Mouse (Mus musculus) thymus, postnatal 25 days (tissue): ENCODE results near the gene Bmpr1a.
A peak's percentile ranks its signal among the peaks of the same experiment; 100 is the strongest.

ENCODE experiments used
- DNase-seq: peaks from one replicate; pipeline ENCODE4 v3.0.0; 2022

The Bmpr1a gene

DNA sequence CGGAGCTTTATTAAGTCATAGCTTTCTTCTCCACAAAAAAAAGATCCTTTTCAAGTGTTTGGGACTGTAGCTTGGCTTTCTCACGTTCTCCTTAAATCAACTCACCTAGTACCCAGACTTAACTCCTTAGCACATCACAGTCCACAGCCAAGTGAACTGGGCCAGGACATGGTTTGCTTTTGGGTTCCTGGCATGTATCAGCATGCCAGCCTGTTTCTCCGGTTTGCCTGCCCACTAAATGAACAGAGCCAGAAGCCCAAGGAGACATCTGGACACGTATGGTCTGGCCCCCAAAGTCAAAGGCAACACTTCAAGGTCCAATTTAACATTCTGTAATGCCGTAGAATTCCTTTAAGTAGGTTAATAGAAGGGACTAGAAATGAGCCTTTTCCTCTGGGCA lies 1.2 kb upstream of the Bmpr1a start:
- no peak for DNase-seq

DNA sequence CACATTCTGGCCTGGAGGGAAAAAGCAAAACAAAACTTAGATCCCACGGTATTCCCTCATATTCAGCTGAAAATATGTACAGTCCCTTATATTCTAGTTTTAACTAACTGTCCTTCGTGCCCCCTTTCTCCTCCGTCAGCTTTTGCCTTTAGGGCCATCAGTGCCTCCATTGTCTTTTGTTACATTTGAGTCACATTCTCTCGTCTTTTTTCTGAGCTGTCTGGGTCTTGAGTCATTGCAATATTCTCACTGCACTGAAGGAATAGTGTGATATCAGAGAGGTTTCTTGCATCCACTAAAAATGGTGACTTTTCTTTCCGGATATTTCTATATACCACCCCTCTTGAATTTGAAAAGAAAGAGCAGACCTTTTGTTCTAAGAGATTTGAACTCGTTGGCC lies 618 bp upstream of the Bmpr1a start:
- no peak for DNase-seq

DNA sequence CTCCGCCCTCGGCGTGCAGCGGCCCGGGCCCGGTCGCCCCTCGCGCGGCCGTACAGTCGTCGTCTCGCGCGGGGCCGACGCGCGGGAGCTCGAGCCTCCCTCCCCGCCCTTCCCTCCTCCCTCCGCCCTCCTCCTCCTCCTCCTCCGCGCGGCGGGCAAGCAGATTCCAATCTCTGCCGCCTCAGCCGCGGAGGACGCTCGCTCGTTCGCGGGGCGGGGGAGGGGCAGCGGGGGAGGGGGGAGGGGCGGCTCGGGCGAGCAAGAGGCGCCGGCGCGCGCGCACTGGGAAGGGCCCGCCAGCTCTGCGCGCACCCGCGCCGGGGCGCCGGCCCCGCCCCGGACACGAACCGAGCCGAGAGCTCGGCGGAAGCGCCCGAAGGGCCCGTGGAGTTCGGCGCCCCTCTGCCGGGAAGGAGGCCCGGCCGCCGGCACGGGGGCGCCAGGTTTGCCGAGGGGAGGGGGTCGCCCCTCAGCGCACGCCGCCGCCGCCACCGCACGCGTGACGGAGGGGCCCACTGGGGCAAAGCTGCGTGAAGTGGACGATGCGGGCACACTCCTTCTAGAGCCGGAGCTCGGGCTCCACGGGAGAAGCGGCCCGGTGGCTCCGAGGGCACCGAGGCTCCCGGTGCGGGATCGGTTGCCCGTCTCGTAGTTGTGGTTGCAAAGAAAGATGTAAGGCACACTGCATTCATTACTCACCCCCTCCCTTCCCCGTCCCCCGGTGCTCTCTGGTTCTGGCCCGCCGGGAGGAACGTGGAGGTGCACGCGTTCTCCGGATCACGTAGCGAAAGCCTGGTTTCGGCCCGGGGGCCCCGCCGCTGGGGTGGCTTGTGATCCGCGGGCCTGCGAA lies 441 bp downstream of the Bmpr1a start:
- DNase-seq, result peak; percentile 82

DNA sequence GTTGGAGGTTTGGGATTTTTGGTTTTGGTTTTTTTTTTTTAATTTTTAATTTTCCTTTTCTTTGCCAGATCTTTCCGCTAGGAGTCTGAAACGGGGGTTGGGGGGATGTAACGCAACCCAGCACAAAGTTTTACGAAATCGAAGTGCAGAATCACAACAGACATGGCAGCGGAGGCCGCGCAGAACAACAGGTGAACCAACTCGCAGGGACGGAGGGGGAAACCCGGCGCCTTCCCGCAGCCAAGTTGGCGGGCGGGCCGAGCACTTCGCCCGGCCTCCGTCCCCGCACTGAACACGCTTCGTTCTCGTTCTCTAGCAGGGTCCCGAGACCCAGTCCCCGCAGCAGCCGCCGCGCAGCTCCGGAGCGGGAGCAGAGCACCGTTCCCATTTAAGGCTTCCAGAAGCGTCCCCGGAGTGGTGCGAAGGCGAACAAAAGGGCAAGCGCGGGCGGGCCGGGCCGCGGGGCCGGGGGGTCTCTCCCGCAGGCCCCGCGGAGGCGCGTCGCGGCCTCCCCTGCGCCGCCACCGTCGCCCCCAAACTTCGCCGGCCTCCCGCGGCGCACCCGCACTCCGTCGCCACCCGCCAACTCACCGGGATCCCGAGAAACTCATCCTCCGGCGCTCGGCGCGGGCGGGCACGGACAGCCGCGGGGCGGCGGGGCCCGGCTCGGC lies 1.2 kb downstream of the Bmpr1a start:
- DNase-seq, result peak; percentile 40

DNA sequence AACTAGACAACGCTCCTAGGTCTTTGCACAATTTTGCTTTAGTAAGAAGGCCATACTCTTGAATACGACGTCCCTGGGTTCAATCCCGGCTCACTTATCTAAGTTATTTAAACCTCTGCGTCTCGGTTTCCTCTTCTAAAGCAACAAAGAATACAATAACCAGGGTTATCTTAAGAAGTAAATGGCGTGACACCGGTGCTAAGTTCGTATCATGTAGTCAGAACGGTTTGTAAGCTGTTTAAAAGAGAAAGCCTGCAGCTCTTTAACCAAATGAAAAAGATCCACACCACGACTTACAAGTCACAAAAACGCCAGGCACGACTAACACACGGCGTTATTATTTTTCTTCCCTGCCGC lies 1.7 kb downstream of the Bmpr1a start:
- DNase-seq, result peak; percentile 9

DNA sequence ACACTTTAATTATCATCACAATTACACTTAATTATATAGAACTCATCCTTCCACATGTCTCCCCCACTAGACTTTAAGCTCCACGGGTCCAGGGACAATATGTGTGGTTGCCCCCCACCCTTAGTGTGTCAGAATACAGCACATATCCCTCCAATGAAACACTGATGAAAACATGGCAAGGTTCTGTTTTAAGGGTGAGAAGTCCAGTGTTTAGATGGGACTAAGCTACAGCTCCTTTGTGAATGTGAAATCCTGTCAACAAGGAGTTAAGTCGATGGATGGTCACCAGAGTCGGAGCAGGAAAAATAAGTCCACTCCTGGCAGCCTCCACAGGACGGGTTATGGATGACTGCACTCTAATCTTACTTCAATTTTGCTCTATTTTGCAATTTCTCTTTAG lies 2.8 kb downstream of the Bmpr1a start:
- DNase-seq, result no peak

DNA sequence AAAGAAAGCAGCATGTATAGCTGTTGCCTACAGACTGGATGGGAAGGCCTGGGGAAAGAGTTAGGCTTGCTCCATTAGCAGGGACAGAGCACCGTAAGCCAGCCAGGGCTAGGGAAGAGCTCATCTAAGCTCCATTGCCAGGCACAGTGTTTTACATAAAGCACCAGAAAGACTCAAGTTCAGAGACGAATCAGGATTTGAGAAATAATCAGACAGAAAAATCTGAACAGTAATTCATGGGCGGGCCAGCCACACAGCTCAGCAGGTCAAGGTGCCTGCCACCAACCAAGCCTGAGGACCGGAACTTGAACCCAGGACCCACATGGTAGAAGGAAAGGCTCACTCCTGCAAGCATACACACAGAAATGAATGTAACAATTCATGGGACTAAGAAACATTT lies 3.5 kb downstream of the Bmpr1a start:
- DNase-seq, result no peak

DNA sequence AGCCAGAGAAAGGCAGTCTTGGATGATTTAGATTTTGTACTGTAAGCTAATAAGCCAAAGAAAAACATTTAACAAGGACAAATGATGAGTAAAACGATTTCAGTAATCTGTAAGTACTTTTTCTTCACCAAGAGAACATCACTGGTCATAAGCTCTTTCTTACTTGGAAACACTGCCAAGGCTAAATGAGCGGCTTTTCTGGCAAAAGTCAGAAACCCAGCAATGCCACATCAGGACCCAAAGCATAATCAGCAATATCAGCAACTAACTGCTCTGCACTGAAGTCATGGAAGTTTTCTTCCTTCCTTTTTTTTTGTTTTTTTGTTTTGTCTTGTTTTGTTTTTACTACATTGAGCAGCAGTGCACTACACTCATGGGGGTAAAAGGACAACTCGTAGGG lies 5.8 kb downstream of the Bmpr1a start:
- DNase-seq, result no peak

DNA sequence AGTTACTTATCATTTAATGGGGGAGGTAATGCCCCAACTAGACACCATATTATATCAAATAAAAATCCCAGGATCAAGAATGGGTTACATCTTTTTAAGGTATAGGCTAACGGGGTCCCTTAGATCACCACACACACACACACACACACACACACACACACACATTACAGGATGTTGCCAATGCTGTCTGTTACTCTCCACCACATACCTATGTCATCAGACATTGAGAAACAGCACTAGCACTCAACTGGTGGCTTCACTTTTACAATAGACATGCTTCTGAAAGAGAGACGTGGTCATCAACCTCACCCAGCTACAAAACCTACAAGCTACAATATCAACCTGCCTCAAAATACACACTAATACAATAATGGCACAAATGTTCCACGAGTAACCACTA lies 9.5 kb downstream of the Bmpr1a start:
- DNase-seq, result no peak

DNA sequence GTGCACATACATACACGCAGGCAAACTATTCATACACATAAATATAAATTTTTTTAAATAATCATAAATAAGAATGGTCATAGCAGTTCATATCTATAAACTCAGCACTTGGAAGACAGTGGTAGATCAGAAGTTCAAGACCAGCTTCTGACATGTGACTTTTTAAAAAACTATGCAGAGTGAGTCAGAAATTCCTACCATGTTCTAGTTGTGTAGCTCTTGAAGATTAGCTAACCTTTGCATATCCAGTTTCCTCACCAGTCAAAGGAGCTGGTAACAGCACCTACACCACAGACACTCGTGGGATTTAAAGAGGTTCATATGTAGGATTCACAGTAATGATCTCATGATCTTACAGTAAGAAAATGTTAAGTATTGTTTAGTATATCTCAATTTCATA lies 10.5 kb downstream of the Bmpr1a start:
- no peak for DNase-seq

DNA sequence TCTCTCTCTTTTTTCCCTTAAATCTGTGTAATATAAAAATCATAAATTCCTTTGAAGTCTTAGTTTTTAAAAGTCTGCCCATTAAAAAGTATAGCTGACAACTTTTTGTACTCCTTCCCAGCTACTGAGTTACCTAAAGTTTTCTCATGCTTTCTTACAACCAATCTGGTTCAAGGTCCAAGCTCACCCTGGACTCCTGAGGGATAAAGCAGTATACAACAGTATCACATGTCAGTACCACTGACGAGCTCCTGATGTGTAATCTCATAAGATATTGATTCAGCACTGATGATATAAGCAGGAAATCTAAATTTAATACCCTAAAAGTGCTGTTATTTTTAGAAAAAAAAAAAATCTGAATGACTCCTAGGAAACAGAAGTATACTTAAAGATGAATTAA lies 12.2 kb downstream of the Bmpr1a start:
- no peak for DNase-seq

DNA sequence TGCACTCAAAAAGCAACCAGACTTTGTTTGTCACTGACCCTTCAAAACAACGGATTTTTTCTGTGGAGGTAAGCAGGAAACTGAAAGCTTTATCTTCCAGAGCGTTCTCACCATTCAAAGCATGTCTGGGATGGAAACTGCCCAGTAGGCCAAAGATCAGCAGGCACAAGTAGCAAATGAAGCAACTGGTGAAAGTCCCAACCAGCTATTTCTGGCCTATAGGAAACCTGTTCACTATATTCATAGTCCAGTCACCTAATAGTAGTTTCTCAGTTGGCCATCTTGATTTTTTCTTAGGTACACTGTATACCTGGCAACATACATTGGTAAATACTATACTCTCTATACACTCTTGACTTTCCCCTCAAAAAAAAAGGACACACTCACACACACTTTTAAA lies 13.2 kb downstream of the Bmpr1a start:
- no peak for DNase-seq

DNA sequence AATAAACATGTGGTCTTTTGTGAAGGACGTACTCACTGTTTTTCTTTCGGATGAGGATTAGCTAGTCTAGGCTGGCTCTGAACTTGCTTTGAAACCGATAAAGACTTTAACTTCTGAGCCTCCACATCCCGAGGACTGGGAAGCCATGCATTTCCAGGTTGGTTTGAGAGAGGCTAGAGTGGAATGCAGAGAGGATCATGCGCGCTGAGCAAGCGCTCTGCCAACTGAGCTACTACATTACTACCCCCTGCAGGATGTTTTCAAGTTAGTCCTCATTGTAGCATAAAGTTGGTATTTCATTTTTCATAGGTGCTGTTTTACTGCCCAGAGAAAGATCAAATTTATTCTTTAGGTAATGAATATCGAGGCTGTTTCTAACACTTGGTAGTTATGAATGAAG lies 17.0 kb downstream of the Bmpr1a start:
- no peak for DNase-seq

DNA sequence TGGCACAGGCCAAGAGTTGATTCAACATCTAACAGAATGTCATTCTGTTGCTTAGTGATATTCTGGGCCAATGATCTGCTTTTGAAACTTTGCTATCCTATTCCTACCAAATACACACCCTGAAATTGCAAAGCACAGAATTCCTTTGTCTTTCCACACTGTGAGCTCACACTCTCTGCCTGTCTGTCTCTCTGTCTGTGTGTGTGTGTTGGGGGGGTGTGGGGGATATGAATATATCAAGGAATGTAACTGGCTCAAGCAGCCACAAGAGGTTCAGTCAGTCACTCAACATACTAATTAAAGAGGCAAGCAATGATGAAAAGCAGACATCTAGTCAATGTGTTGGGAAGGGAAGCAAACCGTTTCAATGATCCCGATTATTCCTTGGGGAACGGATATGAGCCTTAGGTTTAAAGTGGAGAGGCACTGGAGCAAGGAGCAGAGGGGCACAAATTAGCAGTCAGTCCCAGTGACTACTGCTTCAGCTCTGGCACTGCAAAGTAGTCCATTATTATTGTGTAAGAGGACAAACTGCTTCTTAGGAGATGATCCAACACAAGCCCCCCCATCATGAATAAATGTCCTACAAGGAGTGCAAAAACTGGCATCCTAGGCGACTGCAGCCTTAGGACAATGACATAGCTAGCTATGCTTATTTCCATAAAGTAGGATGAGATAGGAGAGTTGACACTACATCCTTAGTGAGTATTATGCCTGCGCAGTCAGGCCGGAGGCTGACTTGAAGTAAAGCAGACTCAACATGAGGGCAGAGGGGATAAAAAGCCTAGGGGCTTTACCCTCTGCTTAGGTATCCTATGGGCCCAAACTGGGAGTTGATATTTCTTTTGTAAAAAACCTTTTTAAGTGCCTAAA lies 19.4 kb downstream of the Bmpr1a start:
- DNase-seq, result no peak

DNA sequence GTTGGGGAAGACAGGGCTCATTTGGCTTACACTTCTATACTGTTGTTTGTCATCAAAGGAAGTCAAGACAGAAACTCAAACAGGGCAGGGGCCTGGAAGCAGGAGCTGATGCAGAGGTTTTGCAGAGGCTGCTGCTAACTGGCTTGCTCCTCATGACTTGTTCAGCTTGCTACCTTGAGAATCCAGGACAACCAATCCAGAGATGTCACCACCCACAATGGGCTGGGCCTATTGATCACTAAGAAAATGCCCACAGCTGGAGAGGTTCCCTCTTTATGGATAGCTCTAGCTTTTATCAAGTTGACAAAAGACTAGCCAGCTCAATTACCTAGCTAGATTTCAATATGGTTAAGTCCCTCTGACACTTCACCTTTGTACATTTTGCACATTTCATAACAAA lies 31.6 kb downstream of the Bmpr1a start:
- DNase-seq, result no peak

DNA sequence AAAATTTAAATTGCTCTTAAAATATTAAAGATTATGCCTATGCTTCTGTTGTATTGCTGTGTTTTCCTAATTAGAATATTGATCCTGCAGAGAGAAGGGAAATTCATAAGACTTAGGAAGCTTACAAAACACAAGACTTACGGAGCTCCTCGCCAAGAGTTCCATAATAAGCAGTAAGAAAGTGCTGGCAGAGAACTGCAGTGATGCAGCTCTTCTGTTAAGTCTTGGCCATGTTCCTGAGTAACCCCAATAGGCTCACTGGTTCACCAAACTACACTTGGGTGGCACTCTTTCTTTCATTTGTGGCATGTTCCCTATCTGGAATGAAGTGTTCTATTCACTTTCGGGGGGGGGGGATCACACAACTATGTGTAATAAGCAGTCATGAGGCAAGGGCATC lies 36.9 kb downstream of the Bmpr1a start:
- no peak for DNase-seq

DNA sequence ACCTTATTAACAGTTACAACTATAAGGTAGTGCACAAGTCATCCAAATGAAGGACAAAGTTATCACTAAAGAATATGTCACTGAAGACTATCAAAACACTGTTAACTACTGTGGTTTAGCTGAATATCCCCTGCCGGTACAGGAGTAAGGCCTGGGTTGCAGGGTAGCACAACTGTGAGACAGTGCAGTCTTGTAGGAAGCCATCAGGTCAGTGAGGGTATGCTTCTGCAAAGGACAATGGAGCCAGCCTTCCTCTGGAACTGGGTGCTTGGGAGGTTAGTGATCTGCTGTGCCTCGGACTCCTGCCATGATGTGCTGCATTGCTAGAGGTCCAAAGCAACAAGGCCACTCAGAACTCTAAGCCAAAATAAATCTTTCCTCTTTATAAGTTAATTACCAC lies 43.8 kb downstream of the Bmpr1a start:
- no peak for DNase-seq

DNA sequence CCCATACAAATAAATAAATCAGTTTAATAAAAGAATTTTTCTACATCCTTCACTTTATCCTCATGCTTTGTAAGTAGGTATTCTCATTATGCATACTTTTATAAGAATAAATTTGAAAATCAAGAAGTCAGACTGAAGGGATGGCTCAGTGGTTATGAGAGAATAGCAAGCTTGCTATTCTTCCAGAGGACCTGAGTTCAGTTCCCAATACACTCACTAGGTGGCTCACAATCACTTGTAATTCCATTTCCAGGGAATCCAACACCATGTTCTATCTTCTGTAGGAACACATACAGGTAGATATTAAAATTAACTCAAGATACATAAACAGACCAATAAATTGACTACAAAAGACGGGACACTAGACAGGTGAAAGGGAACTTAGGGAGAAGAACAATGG lies 44.3 kb downstream of the Bmpr1a start:
- no peak for DNase-seq

DNA sequence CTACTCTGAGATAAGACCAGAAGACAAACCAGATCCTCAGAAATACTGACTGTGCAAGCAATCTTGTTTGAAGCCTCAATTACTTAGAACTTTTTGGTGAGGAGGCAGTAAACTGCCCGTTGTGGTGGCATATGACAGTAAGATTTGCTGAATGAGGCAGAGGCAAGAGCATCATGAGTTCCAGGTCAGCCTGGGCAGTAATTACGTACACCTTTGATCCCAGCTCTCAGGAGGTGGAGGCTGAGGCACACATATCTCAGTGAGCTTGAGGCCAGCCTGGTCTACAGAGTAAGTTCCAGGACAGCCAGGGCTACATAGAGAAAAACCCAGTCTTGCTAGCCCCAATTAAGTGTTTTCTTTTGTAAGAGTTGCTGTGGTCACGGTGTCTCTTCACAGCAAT lies 48.9 kb downstream of the Bmpr1a start:
- DNase-seq, result no peak

DNA sequence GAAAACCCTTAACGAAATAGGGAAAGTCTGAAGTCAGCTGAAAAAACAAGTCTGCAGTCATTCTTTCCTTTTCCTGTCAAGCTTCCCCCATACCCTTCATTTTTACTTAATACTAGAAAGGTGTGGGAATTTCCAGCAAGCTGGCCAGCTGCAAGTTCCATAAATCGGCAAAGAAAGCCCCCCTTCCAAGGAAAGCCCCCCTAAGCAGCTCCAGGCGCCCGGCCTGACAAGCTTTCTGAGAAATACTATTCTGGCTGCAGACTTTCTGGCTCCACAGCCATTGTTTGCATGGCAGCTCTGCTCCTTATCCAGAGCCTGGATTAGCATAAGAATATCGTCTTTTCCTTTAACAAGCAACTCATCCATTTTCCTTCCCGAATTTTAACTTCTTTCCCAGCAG lies 49.5 kb downstream of the Bmpr1a start:
- no peak for DNase-seq

DNA sequence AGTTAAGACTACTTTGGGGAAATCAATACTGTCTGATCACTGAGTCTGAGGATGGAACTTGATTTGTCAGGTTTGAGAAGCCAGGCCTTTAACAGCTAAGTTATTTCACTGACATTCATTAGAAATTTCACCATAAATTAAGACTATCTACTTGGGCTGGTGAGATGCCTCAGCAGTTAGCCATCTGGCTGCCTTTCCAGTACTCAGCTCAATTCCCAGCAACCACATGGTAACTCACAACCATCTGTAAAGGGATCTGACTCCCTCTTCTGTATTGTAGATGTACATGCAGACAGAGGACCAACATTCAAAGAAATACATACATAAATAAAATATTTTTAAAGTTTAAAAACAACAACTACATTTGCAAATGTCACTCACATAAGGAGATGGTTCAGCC lies 51.3 kb downstream of the Bmpr1a start:
- DNase-seq, result no peak

DNA sequence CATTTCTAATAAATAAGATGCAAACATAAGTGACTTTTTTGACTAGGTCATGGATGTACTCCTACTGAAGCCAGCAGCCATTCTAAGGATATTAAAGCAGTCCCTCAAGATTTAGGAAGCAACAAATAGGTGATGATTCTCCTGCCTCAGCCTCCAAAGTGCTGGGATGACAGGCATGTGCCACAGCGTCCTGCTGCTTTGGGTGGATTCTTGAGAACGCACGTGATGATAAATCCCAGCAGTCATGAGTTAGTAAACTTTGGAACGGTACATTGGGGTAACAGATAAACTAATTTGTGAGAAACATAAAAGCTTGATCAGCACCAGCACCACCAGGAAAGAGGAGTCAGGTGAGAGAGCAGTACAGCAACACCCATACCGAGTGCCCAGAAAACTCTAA lies 52.7 kb downstream of the Bmpr1a start:
- DNase-seq, result no peak

DNA sequence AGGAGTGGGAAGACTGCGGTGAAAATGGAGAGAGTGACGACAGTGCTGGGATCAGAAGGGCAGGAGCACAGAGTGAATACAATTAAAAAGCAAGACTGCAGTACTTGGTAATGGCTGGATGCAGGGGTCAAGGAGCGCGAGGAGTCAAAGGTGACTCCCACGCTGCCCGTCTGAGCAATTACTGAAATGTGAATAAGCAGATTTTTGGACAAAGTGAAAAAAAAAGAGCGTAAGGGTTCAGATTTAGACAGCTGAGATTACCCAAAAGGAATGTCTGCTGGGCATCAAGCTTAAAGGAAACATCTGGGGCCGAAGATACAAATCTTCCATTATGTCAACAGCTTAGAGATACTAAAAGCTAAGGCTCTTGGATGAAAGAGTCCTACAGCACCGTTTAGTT lies 53.3 kb downstream of the Bmpr1a start:
- no peak for DNase-seq

DNA sequence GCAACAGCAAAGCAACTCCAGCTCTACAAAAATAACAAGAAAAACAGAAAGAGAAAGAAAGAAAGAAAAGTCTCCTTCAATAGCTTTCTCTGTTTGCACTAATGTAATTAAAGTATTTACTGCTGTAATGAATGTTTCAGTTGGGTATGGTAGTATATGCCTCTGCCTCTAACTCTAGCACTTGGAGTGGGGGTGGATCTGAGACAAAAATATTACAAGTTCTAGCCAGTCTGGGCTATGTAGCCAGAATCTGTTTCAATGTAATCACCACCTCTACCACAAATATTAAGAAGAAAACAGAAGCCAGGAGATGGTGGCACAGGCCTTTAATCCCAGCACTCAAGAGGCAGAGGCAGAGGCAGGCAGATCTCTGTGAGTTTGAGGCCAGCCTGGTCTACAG lies 54.7 kb downstream of the Bmpr1a start:
- no peak for DNase-seq
